Mouse (Mus musculus) hindbrain, embryonic 11.5 days (tissue): ENCODE results near the gene Pard3b. TPM values are rescaled to one million over a fixed set of nuclear protein-coding genes. Genes with fewer than 3 reads are reported as not detected.

ENCODE experiments used
- ATAC-seq: fragments of 200-750 bp; cut with Nextera tagmentation; 2 replicates; pipeline ENCODE4 v1.8.0; 2017; ENCODE audit warnings: mild to moderate bottlenecking, moderate TSS enrichment, moderate library complexity; ENCODE audit not compliant: low FRiP score
- DNase-seq: peaks from one replicate; pipeline ENCODE4 v3.0.0-alpha.2; 2015; ENCODE audit warnings: low spot score
- H3K27ac ChIP-seq: fragments of 300-500 bp; sonication (generic); 2 replicates; pipeline ENCODE4 v1.5.1; 2014; ENCODE audit warnings: mild to moderate bottlenecking, low read depth, low read length
- H3K27me3 ChIP-seq: fragments of 300-500 bp; sonication (generic); 2 replicates; pipeline ENCODE4 v1.6.1; 2014; ENCODE audit warnings: mild to moderate bottlenecking, low read length, moderate library complexity, mixed read lengths; ENCODE audit not compliant: control insufficient read depth, insufficient read depth
- H3K36me3 ChIP-seq: fragments of 300-500 bp; sonication (generic); 2 replicates; pipeline ENCODE4 v1.6.1; 2014; ENCODE audit warnings: mild to moderate bottlenecking, low read length, moderate library complexity, mixed read lengths; ENCODE audit not compliant: control insufficient read depth, insufficient read depth
- H3K4me1 ChIP-seq: fragments of 300-500 bp; sonication (generic); replicated peaks from 2 replicates; pipeline ENCODE4 v1.6.1; 2014; ENCODE audit warnings: low read length, mixed read lengths; ENCODE audit not compliant: control insufficient read depth, insufficient read depth
- H3K4me2 ChIP-seq: fragments of 300-500 bp; sonication (generic); replicated peaks from 2 replicates; pipeline ENCODE4 v1.6.1; 2014; ENCODE audit warnings: mild to moderate bottlenecking, low read depth, low read length
- H3K4me3 ChIP-seq: fragments of 300-500 bp; sonication (generic); 2 replicates; pipeline ENCODE4 v1.5.1; 2014; ENCODE audit warnings: low read depth, low read length
- H3K9ac ChIP-seq: fragments of 300-500 bp; sonication (generic); 2 replicates; pipeline ENCODE4 v1.6.1; 2014; ENCODE audit warnings: low read depth, low read length
- H3K9me3 ChIP-seq: fragments of 300-500 bp; sonication (generic); 2 replicates; pipeline ENCODE4 v1.6.1; 2016; ENCODE audit warnings: low read length; ENCODE audit not compliant: control insufficient read depth
- WGBS: fragments of 180-500 bp; shearing (Covaris S2); extraction: QIAGEN DNeasy Blood & Tissue Kit; methylation state at CpG from one replicate; pipeline ENCODE4 v1.1.7; 2014; 5-methylcytosine and 5-hydroxymethylcytosine counted together
- polyA plus RNA-seq: library from polyadenylated mRNA; unstranded; fragments of >200 nt; fragmentation: Nextera tagmentation; extraction: Ambion mirVana; gene quantifications from 2 replicates; pipeline ENCODE4 v1.2.1, GENCODE M21; 2014

Gene Pard3b
- polyA plus RNA-seq, 1 experiment from 2014 or later, result 16.8 TPM

- no peak for ATAC-seq
- H3K4me3 ChIP-seq, result no peak overlapping the region
- no peak overlapping the region for H3K9ac ChIP-seq
- H3K4me1 ChIP-seq, result no peaks in the 10 kb centered on the region
- 85% methylated on average over 2 of the region's 2 CpGs for WGBS
- DNase-seq, result no peak
- H3K36me3 ChIP-seq, result no peaks in the 10 kb centered on the region
- H3K9me3 ChIP-seq, result no peaks in the 10 kb centered on the region
- no peaks in the 10 kb centered on the region for H3K27me3 ChIP-seq
- no peak overlapping the region for H3K4me2 ChIP-seq
- H3K27ac ChIP-seq, result no peak overlapping the region
Observed at GRCm38 (mm10) chr1:61867286-61868082, 228.9 kb downstream of the Pard3b start.

DNA sequence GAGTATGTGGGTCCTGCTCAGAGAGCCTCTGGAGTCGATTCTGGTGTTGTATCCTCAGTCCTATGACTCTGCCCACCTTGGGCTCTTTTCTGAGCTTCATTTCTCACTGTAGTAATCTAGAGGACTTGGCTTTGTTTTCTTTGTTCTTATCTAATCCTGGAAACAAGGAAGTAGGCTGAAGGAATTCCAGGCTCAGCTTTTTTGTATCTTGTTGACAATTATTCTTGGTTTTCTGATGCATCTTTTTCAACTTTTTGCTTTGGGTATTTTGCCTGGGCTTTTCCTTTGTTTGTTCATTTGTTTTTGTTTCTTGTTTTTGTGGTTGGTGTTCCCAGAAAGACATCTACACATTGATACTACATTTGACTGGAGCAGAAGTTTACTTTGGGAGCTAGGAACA lies 236.3 kb downstream of the Pard3b start:
- Histone ChIP-seq H3K27ac (no peak overlapping the region), H3K27me3 (no peaks in the 10 kb centered on the region), H3K9ac (no peak overlapping the region), H3K4me2 (no peak overlapping the region), H3K4me1 (no peaks in the 10 kb centered on the region), H3K36me3 (no peaks in the 10 kb centered on the region), H3K4me3 (no peak overlapping the region), H3K9me3 (no peaks in the 10 kb centered on the region)
- ATAC-seq, result no peak
- DNase-seq, result no peak
- WGBS, result 81% methylated on average over 1 of the region's 1 CpGs

DNA sequence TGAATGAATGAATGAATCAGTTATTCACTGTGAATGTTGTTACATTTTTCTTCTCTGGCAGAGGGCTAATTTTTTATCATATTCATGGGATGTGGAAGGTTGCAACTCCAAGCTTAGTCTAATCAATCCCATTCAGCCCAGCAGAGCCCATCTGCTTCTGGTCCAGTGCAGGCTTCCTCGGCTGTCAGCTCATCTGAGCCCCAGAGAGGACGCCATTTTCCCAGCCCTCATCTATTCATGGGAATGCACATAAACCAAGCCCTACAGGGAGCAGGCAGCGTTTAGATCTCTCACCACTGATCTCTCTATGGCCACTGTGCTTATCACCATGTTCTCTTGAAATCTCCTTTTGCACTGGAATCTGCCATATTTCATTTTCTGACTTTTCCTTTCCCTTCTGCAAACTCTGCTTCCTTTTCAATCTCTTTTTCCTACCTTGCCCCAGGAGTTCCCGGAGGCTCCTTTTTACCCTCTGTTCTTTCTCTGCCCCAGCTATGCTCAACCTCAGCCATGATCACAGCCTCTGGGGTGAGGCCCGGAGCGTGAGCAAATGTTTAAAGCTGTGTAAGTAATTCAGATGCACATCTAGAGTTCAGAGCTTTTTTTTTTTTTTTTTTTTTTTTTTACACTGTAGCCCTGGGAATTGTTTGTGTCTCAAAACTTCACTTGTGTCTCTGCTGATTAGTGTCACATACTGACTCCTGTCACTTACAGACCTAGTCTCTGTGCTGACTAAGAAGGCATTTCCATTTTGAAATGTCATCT lies 241.3 kb downstream of the Pard3b start:
- ATAC-seq, result no peak
- Histone ChIP-seq H3K4me1 (no peaks in the 10 kb centered on the region), H3K27ac (no peak overlapping the region), H3K9me3 (no peaks in the 10 kb centered on the region), H3K4me3 (no peak overlapping the region), H3K4me2 (no peak overlapping the region), H3K9ac (no peak overlapping the region), H3K27me3 (no peaks in the 10 kb centered on the region), H3K36me3 (no peaks in the 10 kb centered on the region)
- 66% methylated on average over 6 of the region's 6 CpGs for WGBS
- DNase-seq, result peak; percentile 6

GRCm38 (mm10) chr1:61896048-61896447 lies 257.4 kb downstream of the Pard3b start:
- no peaks in the 10 kb centered on the region for H3K27me3 ChIP-seq
- H3K36me3 ChIP-seq, result no peaks in the 10 kb centered on the region
- no peak overlapping the region for H3K4me2 ChIP-seq
- 90% methylated on average over 4 of the region's 4 CpGs for WGBS
- H3K9ac ChIP-seq, result no peak overlapping the region
- ATAC-seq, result no peak
- H3K4me1 ChIP-seq, result no peaks in the 10 kb centered on the region
- DNase-seq, result no peak
- no peaks in the 10 kb centered on the region for H3K9me3 ChIP-seq
- no peak overlapping the region for H3K27ac ChIP-seq
- no peak overlapping the region for H3K4me3 ChIP-seq

DNA sequence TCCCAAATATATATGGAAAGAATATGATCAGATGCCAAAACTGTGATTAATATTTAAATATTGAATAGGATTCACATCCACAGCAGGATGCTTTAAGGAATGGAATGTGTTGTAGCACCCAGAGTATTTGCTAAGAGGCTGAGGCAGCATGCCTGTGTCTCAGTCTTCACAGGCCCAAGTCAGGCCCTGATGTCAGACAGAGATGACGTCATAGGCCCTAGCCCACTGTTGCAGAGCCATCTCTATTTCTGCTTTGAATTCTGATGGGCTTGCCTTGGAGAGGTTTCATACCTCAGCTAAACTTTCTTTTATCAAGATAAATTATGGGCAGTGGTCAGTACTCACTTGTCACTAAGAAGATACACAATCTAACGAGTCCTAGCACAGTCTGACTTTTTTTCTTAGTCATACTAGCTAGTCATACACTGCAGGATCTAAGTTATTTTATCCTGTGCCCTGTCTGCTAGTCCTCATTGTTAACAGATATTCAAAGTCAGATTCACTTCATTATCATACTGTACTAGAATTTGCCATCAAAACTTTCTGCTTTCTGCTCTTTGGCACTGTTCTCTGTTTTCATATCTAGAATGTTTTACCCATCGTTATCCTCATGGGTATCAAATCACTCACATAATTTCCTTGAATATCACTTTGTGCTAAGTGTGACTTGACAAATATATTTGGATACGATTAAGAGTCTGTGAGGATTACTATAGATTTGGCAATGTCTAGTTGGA lies 264.8 kb downstream of the Pard3b start:
- H3K4me1 ChIP-seq, result no peaks in the 10 kb centered on the region
- H3K9me3 ChIP-seq, result no peaks in the 10 kb centered on the region
- H3K9ac ChIP-seq, result no peak overlapping the region
- no peak for ATAC-seq
- DNase-seq, result no peak
- no peaks in the 10 kb centered on the region for H3K36me3 ChIP-seq
- 81% methylated on average over 4 of the region's 4 CpGs for WGBS
- H3K27ac ChIP-seq, result no peak overlapping the region
- H3K27me3 ChIP-seq, result no peaks in the 10 kb centered on the region
- H3K4me3 ChIP-seq, result no peak overlapping the region
- no peak overlapping the region for H3K4me2 ChIP-seq

GRCm38 (mm10) chr1:61904036-61904435 lies 265.4 kb downstream of the Pard3b start:
- H3K4me2 ChIP-seq, result no peak overlapping the region
- 48% methylated on average over 4 of the region's 4 CpGs for WGBS
- DNase-seq, result no peak
- no peaks in the 10 kb centered on the region for H3K4me1 ChIP-seq
- no peak overlapping the region for H3K27ac ChIP-seq
- no peak overlapping the region for H3K4me3 ChIP-seq
- H3K27me3 ChIP-seq, result no peaks in the 10 kb centered on the region
- H3K9ac ChIP-seq, result no peak overlapping the region
- H3K36me3 ChIP-seq, result no peaks in the 10 kb centered on the region
- no peak for ATAC-seq
- no peaks in the 10 kb centered on the region for H3K9me3 ChIP-seq

DNA sequence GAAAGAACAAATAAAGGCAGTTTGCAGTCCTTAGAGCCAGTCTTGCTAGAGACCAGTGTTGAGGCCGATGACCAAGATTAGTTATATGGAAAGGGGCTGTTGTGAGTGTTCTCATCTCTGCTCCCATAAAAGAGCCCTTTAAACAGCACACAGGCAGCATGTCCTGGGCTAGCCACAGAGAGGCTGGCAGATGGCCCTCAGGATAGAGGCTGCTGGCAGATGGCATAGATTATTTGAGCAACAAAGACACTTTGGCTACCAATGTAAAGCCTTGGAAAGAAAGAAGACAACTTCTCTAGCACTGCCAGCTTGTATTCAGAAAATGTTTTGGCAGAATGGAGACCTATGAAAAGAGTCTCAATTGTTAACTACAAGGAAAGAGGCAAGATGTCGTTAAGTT lies 274.3 kb downstream of the Pard3b start:
- no peaks in the 10 kb centered on the region for H3K4me1 ChIP-seq
- WGBS, result 64% methylated on average over 2 of the region's 2 CpGs
- H3K27me3 ChIP-seq, result no peaks in the 10 kb centered on the region
- H3K27ac ChIP-seq, result peak overlapping the region; percentile 36; the same call in 1 of the 2 replicates
- no peaks in the 10 kb centered on the region for H3K36me3 ChIP-seq
- no peak for ATAC-seq
- H3K4me2 ChIP-seq, result no peak overlapping the region
- peak; percentile 23 for DNase-seq
- no peak overlapping the region for H3K4me3 ChIP-seq
- no peak overlapping the region for H3K9ac ChIP-seq
- H3K9me3 ChIP-seq, result no peaks in the 10 kb centered on the region

- DNase-seq (peak; percentile 32), ATAC-seq (no peak)
- no peak overlapping the region for H3K9ac ChIP-seq
- H3K4me2 ChIP-seq, result no peak overlapping the region
- H3K36me3 ChIP-seq, result no peaks in the 10 kb centered on the region
- WGBS, result 15% methylated on average over 2 of the region's 2 CpGs
- H3K27me3 ChIP-seq, result no peaks in the 10 kb centered on the region
- no peak overlapping the region for H3K4me3 ChIP-seq
- no peaks in the 10 kb centered on the region for H3K9me3 ChIP-seq
- no peaks in the 10 kb centered on the region for H3K4me1 ChIP-seq
- no peak overlapping the region for H3K27ac ChIP-seq
Observed at GRCm38 (mm10) chr1:61924958-61925357, 286.3 kb downstream of the Pard3b start.
